Mouse (Mus musculus) adrenal gland, postnatal 0 days (tissue): ENCODE measurements around the gene Nln. TPM values are rescaled to one million over a fixed set of nuclear protein-coding genes. Genes with fewer than 3 reads are reported as not detected.

Experiments
- polyA plus RNA-seq: library from polyadenylated mRNA; unstranded; fragments of >200 nt; fragmentation: Nextera tagmentation; extraction: Ambion mirVana; gene quantifications from 2 replicates; pipeline ENCODE4 v1.2.1, GENCODE M21; 2015

Nln gene
- polyA plus RNA-seq, result 16.2 and 16.8 TPM in 2 replicates

DNA sequence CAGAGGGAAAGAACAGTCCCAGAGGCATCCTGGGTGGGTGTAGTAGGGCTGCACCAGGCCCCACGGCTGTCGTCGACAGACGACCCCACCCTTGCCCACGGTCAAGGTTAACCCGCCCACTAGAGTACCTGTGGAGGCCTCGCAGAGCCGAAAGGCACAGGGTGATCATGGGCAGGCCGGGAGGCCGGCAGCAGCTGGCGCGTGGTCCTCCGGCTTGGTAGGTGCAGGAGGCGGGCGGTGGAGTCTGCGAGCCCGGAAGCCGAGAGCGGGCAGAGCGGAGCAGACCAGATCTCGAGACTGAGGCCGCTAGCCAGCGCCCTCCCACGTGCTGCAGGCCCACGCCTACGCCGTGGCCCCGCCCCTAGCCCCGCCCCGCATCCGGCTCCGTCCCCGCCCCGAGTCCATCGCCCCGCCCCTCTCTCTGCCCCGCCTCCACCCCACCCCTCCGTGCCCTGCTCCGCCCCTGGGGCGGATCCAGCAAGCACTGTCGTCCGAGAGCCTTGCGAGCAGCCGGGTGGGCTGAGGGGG is at the start of gene Nln, which contains the start of gene Sgtb:
Gene Nln, minus strand, starts transcription at position 327 of the 528 bp plus-strand sequence.
Gene Sgtb, plus strand, starts transcription at position 454 of the 528 bp plus-strand sequence.

Other genes with a start within 250 kb of the Nln start
- 13.4 and 15.5 TPM in 2 replicates for gene Erbin, start 189.1 kb downstream of the Nln start, polyA plus RNA-seq
- 5.9 and 8.4 TPM in 2 replicates for gene Sgtb, start 127 bp upstream of the Nln start, polyA plus RNA-seq
- 38.0 and 59.8 TPM in 2 replicates for gene Trappc13, start 68.9 kb upstream of the Nln start, polyA plus RNA-seq
- 17.3 and 18.2 TPM in 2 replicates for gene Trim23, start 69.2 kb upstream of the Nln start, polyA plus RNA-seq
- 39.9 and 67.0 TPM in 2 replicates for gene Cenpk, start 119.0 kb upstream of the Nln start, polyA plus RNA-seq
- gene Ppwd1, start 119.2 kb upstream of the Nln start, polyA plus RNA-seq, result 8.5 and 9.7 TPM in 2 replicates
- gene Adamts6, start 178.2 kb upstream of the Nln start, polyA plus RNA-seq, result 1.6 and 1.7 TPM in 2 replicates